Mouse (Mus musculus) C2C12 (cell line): ENCODE measurements around the gene Clybl.

Experiments used
- CEBPB ChIP-seq: IDR thresholded peaks from one replicate; pipeline ENCODE4 v1.6.1; 2011; ENCODE audit warnings: low read depth, mild to moderate bottlenecking, control low read depth, moderate library complexity
- CTCF ChIP-seq: IDR thresholded peaks from one replicate; pipeline ENCODE4 v1.5.1; 2011; ENCODE audit not compliant: control insufficient read depth, insufficient read depth, insufficient read length
- FOSL1 ChIP-seq: IDR thresholded peaks from one replicate; pipeline ENCODE4 v1.8.0; 2011; ENCODE audit warnings: mild to moderate bottlenecking, low read length; ENCODE audit not compliant: poor library complexity, insufficient read depth, severe bottlenecking
- MAX ChIP-seq: IDR thresholded peaks from one replicate; pipeline ENCODE4 v1.6.1; 2011; ENCODE audit warnings: mild to moderate bottlenecking, control low read depth
- MYOD1 ChIP-seq: IDR thresholded peaks from one replicate; pipeline ENCODE4 v1.6.1; 2011; ENCODE audit warnings: low read depth; ENCODE audit not compliant: control insufficient read depth, insufficient read length
- USF1 ChIP-seq: IDR thresholded peaks from one replicate; pipeline ENCODE4 v1.6.1; 2011; ENCODE audit warnings: low read depth, mild to moderate bottlenecking, control low read depth, moderate library complexity

DNA sequence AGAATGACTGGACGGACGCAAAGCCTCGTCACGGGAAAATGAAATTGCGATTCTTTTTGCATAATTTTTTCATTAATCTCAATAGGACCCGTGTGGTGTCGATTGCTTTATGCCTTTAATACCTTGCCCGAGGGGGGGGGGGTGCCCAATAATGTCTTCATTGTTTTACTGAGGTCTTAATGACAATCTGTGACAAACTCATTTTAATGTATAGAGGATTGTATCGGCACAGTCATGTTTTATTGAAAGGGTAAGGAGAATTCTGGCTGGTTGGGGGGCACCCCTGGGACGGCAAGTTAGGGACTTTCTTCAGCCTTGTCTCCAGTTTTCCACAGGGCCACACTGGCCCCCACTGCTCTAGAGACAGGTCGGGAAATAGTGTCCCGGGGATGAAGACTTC lies 223.7 kb downstream of the Clybl start:
- TF ChIP-seq MAX, result no peak
- TF ChIP-seq CTCF, result no peak
- no peak for TF ChIP-seq CEBPB
- no peak for TF ChIP-seq MYOD1
- TF ChIP-seq USF1, result no peak
- TF ChIP-seq FOSL1, result no peak
